Mouse (Mus musculus) skeletal muscle tissue, adult 2 months (tissue): ENCODE data around the gene Timm9.

Experiments used
- DNase-seq: peaks from one replicate; pipeline ENCODE4 v3.0.0-alpha.2; 2012; ENCODE audit warnings: low read depth, low spot score

Timm9 gene

DNA sequence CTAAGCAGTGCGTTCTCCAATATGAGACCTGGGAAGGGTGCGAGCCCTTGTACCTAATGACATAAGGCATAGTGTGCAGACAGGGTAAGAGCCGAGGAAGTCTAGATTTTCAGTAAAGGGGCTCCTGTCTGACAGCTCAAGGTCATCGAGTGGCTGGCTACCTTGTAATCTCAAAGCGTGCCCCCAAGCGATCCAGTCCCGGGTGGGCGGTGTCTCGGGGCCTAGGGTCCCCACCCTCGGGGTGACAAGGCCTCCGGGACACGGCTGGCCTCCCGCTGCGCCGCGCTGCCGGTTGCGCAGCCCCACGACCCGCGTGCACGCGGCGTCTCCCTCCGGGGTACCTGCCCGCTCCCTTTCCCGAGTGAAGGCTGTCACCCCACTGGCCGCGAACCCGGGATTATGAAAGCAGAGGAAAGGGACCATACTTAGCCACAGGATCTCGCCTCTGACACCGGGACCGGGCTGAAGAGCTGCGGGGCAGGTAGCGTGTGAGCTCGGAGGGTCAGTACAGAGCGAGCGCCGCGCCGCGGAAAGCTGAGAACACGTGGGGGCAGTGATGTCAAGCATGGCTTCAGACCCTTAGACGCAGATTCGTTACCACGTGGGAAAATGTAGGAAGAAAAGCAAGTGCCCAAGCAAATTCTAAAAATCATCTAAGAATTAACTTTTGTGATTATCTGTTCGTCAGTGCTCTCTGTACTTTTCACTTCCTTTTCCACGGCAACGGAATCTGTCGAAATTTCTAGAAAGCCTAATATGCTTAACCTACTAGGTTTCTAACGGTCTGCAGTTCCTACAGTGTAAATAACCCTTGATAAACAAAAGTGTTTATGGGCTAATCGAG lies at the start of gene Timm9, which contains the start of gene 2700049A03Rik:
TSS of gene Timm9 (minus strand) at position 555 of the 844 bp plus-strand sequence.
TSS of gene 2700049A03Rik (plus strand) at position 719 of the 844 bp plus-strand sequence.
- peak; percentile 72 for DNase-seq

DNA sequence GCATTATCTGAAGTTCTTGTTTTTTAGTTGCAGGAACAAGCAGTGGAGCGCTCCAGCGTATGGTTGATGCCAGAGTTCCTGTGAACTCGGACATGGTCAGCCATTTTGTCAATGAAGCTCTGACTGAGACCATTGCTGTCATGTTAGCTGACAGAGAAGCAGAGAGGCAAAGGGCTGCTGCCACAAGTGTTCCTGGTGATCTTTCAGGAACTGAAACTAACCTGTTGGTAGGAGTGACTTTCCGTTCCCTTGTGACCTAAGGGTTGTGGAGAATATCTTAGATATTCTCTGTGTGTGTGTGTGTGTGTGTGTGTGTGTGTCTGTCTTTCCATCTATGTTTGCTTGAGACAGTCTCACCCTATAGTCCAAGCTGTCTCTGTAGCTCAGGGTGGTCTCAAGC lies 47.9 kb upstream of the Timm9 start:
- no peak for DNase-seq

DNA sequence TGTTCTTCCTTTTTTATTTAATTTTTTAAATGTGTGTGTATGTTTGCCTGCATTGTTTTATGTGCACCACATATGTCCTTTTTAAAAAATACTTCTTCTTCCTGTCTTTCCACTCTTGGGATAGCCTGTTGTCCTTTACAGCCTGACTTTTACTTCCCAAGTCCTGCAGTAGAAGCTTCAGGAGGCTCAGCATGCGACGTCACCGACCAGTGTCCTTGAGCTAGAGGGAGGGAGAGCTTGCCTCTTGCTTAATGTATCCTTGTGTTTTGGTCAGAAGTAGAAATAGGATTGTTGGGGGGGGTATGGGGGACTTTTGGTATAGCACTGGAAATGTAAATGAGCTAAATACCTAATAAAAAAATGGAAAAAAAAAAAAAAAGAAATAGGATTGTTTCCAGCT lies 47.3 kb upstream of the Timm9 start:
- DNase-seq: no peak

DNA sequence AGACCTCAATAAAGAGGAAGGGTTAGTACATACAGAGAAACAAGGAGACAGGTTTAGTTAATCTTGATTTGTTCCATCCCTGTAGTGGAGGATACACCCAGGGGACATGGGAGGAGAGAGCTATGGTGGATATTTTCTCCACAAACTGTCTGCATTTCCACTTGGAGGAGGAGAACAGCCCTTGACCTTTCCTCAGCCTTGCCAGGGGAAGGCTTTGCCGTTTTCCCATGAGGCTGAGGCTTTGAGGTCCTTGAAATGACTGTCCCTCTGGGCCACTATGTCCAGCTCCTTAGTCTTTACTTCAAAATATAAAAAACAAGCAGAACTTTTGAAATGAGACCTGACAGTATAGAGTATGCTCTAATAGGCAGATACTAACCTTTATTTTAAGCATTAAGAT lies 33.4 kb upstream of the Timm9 start:
- DNase-seq: no peak

DNA sequence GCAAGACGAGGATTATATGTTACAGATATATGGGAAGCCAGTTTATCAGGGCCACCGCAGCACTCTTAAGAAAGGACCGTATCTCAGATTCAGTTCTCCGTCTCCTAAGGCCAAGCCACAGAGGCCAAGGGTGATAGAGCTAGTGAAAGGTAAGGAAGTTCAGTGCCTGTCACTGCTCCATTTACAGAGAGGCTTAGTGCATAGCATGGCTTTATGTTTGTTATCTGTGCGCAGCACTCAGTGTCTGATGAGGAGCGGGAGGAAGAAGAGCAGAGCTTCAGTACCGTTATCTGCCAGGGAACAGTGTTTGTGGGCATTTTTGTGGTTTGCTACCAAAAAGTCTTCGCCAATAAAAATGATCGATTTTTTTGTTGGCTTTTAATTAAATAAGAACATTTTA lies 27.9 kb upstream of the Timm9 start:
- DNase-seq: no peak

DNA sequence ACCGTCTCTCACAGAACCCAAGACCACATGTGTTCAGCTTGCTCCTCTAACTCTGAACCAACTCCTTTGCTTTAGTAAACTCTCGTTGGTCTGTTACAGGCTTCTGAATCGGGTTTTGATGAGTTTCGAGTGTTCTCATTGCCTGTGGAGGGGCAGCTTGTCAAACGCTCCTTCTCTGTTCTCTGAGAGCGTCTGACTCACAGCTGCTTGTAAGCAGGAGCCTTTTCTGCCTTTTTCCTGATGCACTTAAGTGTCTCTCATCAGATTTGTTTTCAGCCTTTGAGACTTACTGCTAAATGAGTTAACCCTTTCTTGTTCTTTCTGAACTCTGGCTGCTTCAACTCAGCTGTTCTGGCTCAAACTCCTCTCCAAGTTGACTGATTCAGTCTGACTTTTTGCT lies 21.5 kb upstream of the Timm9 start:
- DNase-seq: no peak

DNA sequence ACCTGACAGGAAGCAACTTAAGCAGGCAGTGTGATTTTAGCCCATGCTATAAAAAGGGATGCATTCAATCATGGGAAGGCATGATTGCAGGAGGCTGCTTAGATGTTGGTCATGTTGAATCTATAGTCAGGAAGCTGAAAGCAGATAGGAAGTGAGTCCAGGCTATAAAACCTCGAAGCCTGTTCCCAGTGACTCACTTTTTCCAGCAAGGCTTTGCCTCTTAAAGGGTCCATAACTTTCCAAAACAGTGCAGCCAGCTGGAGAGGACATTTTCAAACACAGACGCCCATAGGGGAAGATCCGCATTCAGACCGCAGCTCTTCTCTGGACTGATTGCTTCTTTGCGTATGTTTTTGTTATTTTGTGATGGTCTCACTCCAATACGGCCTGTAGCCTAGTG lies 18.5 kb upstream of the Timm9 start:
- no peak for DNase-seq

DNA sequence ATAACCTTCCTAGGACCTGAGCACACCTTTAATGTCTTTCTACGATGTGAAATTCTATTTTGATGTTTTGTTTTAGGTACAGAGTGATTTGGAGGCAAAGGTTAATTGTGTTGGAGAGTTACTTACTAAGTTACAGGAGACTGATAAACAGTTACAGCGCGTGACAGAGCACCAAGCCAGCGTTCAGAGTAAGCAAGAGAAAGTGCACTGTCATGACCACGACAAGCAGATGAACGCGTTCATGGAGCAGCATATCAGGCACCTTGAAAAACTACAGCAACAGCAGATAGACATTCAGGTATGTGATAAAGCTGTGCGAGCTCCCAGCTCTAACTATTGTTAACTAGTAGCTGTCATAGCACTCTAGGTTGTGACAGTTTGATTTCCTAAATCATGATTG lies 13.7 kb upstream of the Timm9 start:
- DNase-seq: no peak

DNA sequence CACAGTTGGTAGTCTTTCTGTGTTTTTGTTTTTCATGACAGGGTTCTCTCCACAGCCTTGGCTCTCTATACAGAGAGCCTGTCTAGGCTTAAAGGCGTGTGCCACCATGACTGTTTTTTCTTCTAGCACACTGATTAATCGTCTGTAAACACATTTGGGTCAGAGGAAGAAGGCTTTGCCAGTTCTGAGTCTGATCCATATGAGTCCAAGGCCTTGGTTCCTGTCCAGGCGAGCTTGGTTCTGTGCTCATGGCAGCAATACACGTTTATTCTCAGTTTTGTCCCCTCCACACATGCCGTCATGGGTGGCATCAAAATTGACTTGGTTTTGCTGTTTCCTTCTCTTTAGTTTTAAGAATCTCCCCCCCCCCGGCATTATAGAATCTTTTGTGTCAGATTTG lies 13.0 kb upstream of the Timm9 start:
- DNase-seq: no peak

DNA sequence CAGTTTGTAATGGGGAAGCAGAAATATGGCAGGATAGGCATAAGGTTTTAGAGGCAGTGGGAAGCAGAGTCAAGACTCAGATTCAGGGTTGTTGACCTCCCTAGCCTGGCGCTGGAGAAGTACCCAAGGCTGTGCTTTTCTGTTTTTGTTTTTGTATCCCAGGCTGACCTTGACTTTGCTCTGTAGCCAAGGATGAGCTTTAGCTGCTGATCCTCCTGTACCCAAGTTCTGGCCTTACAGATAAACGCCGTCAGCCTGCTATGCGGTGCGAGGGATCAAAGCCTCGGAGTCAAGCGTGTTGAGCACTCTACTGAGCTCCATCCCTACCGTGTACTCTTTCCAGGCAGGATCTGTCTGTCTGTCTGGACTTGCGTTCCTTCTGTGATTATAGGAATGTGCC lies 12.3 kb upstream of the Timm9 start:
- DNase-seq: no peak

DNA sequence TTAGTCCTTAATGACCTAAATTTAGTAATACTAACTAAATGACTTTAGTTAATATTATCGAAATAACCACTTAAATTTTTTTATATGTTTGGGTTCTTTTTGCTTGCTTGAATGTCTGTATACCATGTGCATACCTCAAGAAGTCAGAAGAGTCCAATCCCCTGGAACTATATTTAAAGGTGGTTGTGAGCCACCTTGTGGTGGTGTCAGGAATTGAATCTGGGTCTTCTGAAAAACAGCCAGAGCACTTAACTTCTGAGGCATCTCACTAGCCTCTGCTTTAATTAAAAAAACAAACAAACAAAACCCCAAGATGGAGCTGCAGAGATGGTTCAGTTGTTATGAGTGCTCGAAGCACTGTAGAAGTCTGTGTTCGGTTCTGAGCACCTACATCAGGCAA lies 11.2 kb upstream of the Timm9 start:
- no peak for DNase-seq

DNA sequence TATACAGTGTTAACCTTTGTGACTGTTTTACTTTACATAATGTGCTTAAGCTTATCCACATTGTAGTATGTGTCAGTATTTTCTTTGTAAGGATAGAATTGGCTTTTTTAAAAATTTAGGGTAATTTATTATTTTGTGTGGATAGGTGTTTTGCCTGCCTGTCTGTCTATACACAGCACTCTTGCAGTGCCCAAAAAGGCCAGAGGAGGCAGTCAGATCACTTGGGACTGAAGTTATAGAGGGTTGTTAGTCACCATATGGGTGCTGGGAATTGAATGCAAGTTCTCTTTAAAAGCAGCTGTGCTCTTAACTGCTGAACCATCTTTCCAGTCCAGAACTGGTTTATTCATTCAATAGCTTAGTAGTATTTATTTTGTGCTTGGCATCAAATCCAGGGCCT lies 4.7 kb upstream of the Timm9 start:
- DNase-seq: no peak

DNA sequence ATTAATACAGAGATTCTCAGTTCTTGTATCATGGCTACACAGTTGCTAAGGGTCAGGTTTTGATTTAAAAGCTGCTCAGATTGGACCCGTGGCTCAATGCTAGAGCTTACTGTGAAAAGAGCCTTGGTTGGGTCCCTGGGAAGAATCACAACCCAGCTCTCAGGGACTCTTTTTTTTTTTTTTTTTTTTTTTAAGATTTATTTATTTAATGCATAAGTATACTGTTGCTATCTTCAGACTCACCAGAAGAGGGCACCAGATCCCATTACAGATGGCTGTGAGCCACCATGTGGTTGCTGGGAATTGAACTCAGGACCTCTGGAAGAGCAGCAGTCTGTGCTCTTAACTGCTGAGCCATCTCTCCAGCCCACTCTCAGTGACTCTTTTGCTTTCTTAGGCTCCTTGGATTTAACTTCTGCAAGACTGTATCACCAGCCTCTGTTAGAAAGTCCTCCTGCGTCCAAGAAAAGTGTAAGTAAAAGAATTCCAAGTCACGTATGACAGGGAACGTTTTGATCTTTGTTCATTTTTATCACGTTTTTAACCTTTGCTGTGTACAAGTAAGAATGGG lies 2.9 kb upstream of the Timm9 start:
- no peak for DNase-seq

DNA sequence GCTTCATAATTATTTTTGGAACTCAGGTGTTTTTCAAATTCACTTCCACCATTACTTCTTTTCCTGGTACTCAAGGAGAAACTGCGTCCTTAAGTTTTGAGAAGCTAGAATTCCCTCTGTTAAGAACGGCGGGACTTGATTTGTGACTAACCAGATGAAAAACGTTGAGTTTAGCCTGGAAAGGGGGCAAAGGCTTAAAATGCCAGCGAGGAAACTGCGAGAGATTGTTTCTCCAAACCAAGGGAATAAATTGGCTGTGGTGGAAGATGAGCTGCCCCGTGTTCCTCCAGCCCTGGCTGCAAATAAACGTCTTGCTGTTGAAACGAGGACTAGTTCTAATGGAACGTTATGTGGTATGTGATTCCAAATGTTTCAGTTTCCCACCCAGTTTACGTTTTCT lies 1.2 kb upstream of the Timm9 start:
- DNase-seq: no peak

DNA sequence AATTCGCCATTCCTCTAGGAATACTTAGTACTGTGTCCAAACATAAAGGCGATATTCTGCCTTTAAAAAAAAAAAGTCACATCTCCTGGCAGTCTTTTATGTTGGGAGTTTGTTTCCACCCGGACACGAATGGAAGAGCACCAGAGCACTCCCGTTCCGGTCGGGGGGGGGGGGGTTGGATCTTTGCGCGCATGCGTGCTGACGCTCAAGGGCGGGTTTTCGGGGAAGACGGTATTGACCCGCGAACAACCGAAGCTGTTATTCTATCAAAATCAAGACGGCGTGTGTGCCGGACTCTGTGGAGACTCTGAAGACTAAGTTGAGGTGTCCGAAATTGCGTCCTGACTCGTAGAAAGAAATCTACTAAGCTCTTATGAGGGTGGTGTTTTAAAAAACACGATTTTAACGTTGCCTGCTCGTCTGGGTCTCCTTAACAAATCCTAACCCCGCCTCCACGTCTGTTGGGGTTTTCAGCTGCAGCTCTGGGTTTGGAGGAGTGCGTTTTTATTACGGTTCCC lies 549 bp upstream of the Timm9 start:
- DNase-seq: peak; percentile 87

DNA sequence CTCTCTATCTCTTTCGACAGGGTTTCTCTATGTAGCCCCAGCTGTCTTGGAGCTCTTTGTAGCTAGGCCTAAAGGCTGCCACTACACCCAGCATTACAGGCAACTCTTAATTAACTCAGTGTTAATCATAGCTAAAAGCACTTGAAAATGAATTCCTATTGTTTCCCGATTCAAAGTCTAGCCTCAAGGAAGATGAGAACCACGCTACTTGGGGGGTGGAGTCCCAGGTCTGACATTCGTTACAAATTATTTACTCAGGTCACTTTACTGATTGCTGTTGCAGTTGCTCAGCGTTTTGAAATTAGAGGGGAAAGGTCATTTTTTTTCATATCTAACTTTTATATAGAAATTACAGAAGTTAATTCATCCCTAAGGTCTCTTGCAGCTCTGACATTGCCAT lies 903 bp downstream of the Timm9 start:
- DNase-seq: no peak

DNA sequence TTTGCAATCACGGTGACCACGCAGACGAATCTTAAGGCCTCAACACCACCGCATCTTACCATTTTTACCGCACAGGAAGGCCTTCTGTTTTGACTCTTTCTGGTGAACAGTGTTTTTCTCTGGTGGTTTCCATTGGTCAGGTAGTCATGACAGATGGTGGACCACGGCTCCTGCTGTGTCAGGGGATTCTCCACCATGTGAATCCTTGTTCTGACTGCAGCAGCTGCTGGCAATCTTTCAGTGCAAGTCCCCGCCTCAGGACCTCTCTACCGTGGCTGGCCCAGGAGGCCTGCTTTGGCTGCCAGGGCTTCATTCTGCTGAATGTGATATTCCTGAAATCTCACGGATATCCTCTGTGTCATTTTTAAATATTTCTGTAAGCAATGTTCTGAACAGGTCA lies 13.2 kb downstream of the Timm9 start:
- no peak for DNase-seq

DNA sequence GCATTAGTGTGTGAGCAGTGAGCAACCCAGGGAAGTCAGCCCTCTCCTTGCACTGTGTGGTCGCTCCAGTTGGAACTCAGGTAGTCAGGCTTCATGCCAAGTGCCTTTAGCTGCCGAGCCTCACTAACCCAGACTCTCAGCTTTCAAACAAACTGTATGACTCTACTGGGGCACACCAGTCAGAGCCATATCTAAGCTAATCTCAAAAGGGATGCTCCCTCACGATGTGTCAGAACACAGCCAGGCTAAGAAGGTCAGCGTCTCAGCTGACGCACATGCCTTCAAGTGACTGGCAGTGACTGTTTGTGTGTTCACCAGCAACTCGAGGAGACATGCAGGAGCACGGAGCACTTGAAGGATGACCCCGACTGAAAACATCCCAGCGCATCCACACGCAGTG lies 13.8 kb downstream of the Timm9 start:
- DNase-seq: no peak

DNA sequence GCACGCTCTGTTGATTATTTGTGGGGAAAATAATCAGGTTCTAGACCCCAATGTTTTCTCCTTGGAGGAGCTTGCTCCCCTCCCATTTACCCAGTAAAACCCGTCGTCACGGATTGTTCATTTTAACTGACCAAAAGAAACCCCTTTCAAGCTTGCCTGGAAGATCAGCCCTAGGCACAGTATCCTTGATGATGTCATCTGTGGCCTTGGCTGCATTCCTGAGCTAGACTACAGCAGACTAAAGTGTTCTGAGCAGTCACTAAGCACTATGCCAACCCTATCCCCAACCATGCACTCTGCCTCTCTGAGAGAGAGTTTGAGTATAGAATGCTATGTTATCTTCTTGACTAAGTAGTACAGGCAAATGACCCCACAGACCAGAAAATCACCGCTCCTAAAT lies 20.1 kb downstream of the Timm9 start:
- DNase-seq: no peak

DNA sequence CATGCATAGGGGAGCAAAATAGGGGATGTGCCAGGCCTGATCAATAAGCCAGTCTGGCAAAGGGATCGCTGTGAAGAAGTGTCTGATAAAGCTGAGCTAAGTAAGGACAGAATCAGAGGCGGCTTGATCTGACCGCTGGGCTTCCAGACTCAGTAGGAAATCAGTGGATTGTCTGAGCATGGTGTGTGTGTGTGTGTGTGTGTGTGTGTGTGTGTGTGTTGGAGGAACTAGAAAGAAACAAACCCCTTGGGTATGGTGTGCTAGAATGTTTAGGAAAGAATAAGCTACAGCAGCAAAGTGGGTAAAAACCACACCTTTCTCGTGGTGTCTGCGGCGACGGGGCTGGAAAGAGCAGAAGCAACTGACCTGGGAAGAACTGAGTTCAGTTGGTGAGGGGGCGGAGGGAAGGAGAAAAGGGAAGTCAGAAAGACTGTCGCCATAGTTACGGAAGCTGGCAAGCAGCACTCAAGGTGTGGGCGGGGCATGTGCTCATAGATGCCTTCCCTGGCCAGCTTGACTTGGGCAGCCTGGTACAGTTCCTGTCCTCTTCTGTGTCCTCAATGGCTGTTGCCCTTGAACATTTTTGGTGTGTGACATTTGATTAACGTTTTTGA lies 22.7 kb downstream of the Timm9 start:
- DNase-seq: peak; percentile 32

DNA sequence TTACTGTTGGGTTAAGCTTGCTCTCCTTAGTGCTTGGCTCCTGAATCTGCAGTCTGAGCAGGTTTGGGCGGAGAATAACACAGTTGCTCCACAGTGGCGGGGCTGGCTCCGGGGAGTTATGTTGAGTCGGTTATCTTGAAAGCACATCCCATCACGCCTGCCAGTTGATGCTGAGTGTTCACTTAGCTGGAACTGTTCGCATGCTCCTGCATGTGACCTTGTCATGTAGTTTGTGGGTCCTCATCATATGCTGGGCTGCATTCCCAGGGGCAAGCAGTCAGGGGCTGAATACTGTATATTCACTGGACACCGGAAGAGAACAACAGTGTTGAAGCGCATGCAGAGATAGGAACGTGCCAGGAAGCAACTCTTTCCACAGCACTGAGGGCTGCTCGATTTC lies 23.4 kb downstream of the Timm9 start:
- no peak for DNase-seq

DNA sequence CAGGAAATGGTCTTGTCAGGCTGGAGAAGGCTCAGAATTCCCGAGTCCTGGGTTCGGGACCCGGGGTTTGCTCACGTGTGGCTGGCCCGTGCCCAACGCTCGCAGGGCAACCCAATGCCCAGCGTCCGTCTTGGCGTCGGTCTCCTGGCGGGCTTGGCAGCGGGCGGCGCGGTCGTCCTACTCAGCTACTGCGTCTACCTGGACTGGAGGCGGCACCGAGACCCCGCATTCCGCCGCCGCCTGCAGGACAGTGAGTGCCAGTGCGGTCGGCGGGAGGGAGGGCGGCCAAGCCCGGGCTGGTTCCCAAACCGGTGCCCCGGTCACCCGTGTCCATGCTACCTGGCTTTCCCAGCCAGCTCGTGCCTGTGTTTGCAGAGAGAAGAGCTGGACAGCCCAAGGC lies 25.2 kb downstream of the Timm9 start, which contains the start of gene Tomm20l:
TSS of gene Tomm20l (plus strand) at position 98 of the 400 bp plus-strand sequence.
- no peak for DNase-seq
